Mouse (Mus musculus): ENCODE data around the gene H3f3a.

DNA sequence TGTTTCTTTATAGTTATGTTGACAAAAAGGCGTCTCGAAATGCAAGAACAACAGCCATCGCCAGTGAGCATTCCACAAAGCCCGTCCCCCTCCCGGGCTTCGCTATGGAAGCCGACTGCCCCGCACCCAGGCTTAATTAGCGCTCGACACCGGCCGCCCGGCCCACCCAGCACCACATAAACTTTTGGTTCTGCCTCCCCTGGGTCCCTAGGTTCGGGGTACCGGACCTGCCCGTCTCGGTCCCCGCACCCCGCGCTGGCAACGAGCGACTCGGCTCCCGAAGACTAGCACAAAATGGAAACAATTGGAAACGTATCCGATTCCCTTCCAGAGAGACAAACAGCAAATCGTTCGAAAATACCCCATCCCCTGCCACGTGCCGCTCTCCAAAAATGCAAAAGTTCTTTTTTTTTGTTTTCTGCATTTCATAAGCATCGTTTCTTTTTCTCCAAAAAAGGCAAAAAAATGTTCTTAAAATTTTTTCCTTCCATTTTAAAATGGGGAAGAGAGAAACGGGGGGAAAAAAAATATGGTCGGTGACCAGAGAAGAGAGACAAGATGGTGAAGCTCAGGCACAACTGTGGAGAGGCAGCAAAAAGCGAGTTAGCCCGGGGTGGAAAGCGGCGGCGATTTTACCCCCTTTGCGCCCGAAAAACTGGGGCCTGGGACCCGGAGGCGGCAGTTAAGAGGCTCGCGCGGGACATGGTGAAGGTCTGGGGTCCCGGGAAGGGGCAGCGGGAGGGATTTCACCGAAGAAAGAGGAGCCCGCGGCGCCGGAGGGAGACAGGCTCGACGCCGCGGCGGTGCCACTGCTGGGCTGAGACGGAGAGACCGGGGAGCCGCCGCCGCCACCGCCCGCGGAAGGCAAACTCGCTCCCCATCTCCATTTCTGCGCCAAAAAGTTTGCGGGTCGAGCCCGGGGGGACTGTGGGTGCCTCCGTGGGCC lies 1.0 kb downstream of the H3f3a start:
- TF ChIP-seq POLR2A (IDR thresholded peaks at IDR 0.05; ENCODE audit: borderline replicate concordance, extremely low read depth, insufficient read depth, insufficient read length, poor library complexity, severe bottlenecking), result no peak
- TF ChIP-seq CTCF (IDR thresholded peaks at IDR 0.05; ENCODE audit: borderline replicate concordance, extremely low read depth, insufficient read depth, insufficient read length), result no peak
